In genomic region chr9:115032786-115033185, GRCm38 (mm10) we compare ENCODE assay signal across 28 mouse cellular contexts. TPM values are rescaled to one million over a fixed set of nuclear protein-coding genes. Genes with fewer than 3 reads are reported as not detected.
A peak's percentile ranks its signal among the peaks of the same experiment; 100 is the strongest.
DNase-seq lines count a peak whose midpoint lies in the region; TF ChIP-seq lines count a peak whose summit lies in the region.
"Had no signal": no experiment of that assay in that cellular context is flagged by ENCODE, and none has a peak within 500 bp of the region (broad histone marks: within the 10 kb centered on the region; RNA-seq: fewer than 3 reads in every experiment).

No protein-coding gene starts in this region.

- H3K27ac ChIP-seq in layer of hippocampus, adult 2 months, result peak overlapping the region; percentile 43; the same call in 1 of the 2 replicates
- no peak overlapping the region for H3K27ac ChIP-seq in cortical plate, adult 2 months (ENCODE audit: insufficient read depth, low read length)
- H3K27ac ChIP-seq: embryonic facial prominence, embryonic 10.5 days; embryonic facial prominence, embryonic 13.5 days; forebrain, embryonic 12.5 days; heart, adult 2 months; heart, embryonic 10.5 days; heart, embryonic 13.5 days; hindbrain, embryonic 14.5 days; hindbrain, postnatal 0 days had no signal

- H3K4me3 ChIP-seq in layer of hippocampus, adult 2 months, result no peak overlapping the region
- H3K4me3 ChIP-seq in cortical plate, adult 2 months (ENCODE audit: insufficient read depth, low read length), result no peak overlapping the region
- H3K4me3 ChIP-seq: embryonic facial prominence, embryonic 10.5 days; embryonic facial prominence, embryonic 13.5 days; erythroblast, embryonic 14.5 days; forebrain, embryonic 12.5 days; heart, adult 2 months; heart, embryonic 10.5 days; heart, embryonic 13.5 days had no signal

- DNase-seq in layer of hippocampus, adult 2 months (ENCODE audit: low spot score in 2 of 2), result no peak
- DNase-seq in layer of hippocampus, postnatal 10 days (ENCODE audit: low spot score in 2 of 2), result no peak
- peak; percentile 35 to 66 for DNase-seq in left cerebral cortex, postnatal 25 days (ENCODE audit: low spot score in 2 of 2)
- DNase-seq in left cerebral cortex, postnatal 4 days, result no peak
- DNase-seq in yolk sac, embryonic 10.5 days (ENCODE audit: low spot score), result no peak
- DNase-seq: adrenal gland, postnatal 10 days; adrenal gland, postnatal 36 days; cerebellum, adult 11 months; cerebellum, adult 2 months; cerebellum, adult 9-11 months; cerebellum, postnatal 25 days; embryo, embryonic 11 days; gastrocnemius, postnatal 10 days; gastrocnemius, postnatal 36 days; heart, adult 2 months; heart, postnatal 14 days; heart, postnatal 4 days had no signal

- TF ChIP-seq POLR2A in cortical plate, adult 2 months (IDR thresholded peaks at IDR 0.05; ENCODE audit: extremely low read depth, insufficient read depth, low read length), result 0 out of 2 replicates have a peak, but pooled peaks have one; percentile 11

- intact Hi-C loops in left cerebral cortex, postnatal 25 days (cut with DNase I), result no loop called here
- intact Hi-C loops in left cerebral cortex, postnatal 4 days (cut with DNase I), result no loop called here

- H3K4me1 ChIP-seq in cortical plate, adult 2 months (ENCODE audit: control insufficient read depth, insufficient read depth, low read length), result no peaks in the 10 kb centered on the region

- TF ChIP-seq CTCF in layer of hippocampus, adult 2 months (conservative IDR thresholded peaks at IDR 0.05), result no peak
- no peak for TF ChIP-seq CTCF in cortical plate, adult 2 months (IDR thresholded peaks at IDR 0.05; ENCODE audit: extremely low read depth, insufficient read depth, low read length)

RNA-seq across cellular contexts. Expression of gene Rps27rt, which starts 50.2 kb away (rescaled TPM):
- total RNA-seq in layer of hippocampus, adult 2 months (2021), result 10 to 100 TPM; 25.5 to 28.0 TPM
- total RNA-seq in layer of hippocampus, postnatal 10 days (2021), result 10 to 100 TPM in 1 of 2 experiments, 1 to 10 TPM in 1; 5.7 to 13.2 TPM
- 10 to 100 TPM; 21.8 to 24.8 TPM for total RNA-seq in left cerebral cortex, postnatal 25 days (2021)
- total RNA-seq in left cerebral cortex, postnatal 4 days (2021), result 10 to 100 TPM; 15.8 to 36.9 TPM
- 88.6 and 94.0 TPM in 2 replicates for polyA plus RNA-seq in cortical plate, adult 2 months (2012; rRNA removed)
- polyA plus RNA-seq: erythroblast, embryonic 14.5 days had no signal

RNA-seq across cellular contexts. Expression of gene Osbpl10, which starts 54.4 kb away (rescaled TPM):
- 10 to 100 TPM; 19.0 to 19.5 TPM for total RNA-seq in layer of hippocampus, adult 2 months (2021)
- total RNA-seq in layer of hippocampus, postnatal 10 days (2021), result 10 to 100 TPM; 29.3 to 31.8 TPM
- 10 to 100 TPM; 46.4 to 54.6 TPM for total RNA-seq in left cerebral cortex, postnatal 25 days (2021)
- 10 to 100 TPM; 41.1 to 42.8 TPM for total RNA-seq in left cerebral cortex, postnatal 4 days (2021)
- 21.1 and 21.2 TPM in 2 replicates for polyA plus RNA-seq in cortical plate, adult 2 months (2012; rRNA removed)
- polyA plus RNA-seq: CD4-positive, CD25-positive, alpha-beta regulatory T cell, adult 4 months; erythroblast, embryonic 14.5 days; inflammation-experienced regulatory T-cells, adult 6 months had no signal

Comparison
In these comparisons a context has a peak if more than half of its experiments do, and no peak if none do; other contexts are left out.
1. DNase-seq: peak in left cerebral cortex, postnatal 25 days (2 of 2); none in layer of hippocampus, adult 2 months (0 of 2), layer of hippocampus, postnatal 10 days (0 of 2), left cerebral cortex, postnatal 4 days (single experiment) and yolk sac, embryonic 10.5 days (single experiment).